Mouse (Mus musculus): ENCODE results near the gene Grhl1.

The Grhl1 gene

GRCm38 (mm10) chr12:24645901-24646300 is 73.8 kb downstream of the Grhl1 start:
- peak; percentile 68 for DNase-seq (ENCODE audit: low spot score)

- no peak for DNase-seq (ENCODE audit: low spot score)
Measured at GRCm38 (mm10) chr12:24648094-24648493, 76.0 kb downstream of the Grhl1 start.

GRCm38 (mm10) chr12:24650415-24651062 is 78.5 kb downstream of the Grhl1 start:
- peak; percentile 51 for DNase-seq (ENCODE audit: low spot score)

- DNase-seq (ENCODE audit: low spot score): peak; percentile 90
Measured at GRCm38 (mm10) chr12:24651063-24651557, 79.0 kb downstream of the Grhl1 start, which contains the start of gene Klf11. Klf11 (plus strand) TSS chr12:24651274.

- DNase-seq (ENCODE audit: low spot score): peak; percentile 98
Measured at GRCm38 (mm10) chr12:24651642-24652342, 79.7 kb downstream of the Grhl1 start.

- DNase-seq (ENCODE audit: low spot score): no peak
Measured at GRCm38 (mm10) chr12:24654065-24654862, 82.2 kb downstream of the Grhl1 start.

DNA sequence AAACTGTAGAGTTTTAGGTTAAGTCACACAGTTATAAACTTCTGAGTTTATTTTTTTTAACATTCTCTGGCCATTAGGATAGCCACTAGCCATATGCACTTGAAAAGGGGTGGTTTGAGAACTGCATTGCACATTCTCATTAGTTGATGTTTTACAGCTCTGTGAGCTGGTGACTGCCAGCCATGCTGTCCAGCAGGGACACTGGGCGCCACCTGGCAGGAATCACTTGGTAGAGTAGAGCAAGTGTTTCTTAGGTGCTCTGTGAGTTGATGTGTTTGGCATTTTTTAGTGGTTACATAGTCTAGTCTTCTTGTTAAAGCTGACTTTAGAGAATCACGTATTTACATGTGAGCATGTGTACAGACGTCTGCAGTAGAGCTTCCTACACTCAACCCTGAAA is 84.4 kb downstream of the Grhl1 start:
- DNase-seq (ENCODE audit: low spot score): no peak

- DNase-seq (ENCODE audit: low spot score): no peak
Measured at GRCm38 (mm10) chr12:24658998-24659397, 86.9 kb downstream of the Grhl1 start.

GRCm38 (mm10) chr12:24659923-24660322 is 87.8 kb downstream of the Grhl1 start:
- no peak for DNase-seq (ENCODE audit: low spot score)

DNA sequence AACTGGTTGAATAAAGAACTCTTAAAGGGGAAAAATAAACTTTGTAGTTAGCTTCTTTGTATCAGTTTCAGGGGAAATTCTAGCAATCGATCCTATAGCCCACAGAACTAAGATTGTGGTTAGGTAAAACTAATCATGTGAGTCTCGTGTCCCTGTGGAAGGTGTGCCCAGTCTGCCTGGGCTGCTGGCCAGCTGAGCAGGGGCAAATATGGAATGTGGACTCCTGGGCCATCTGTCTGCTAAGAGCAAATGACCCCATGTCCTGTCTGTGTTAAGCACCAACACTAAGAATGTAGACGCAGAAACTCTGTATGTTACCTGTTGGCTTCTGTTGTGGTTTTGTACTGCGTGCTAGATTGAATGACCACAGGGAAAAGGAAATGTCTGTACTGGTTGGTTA is 89.0 kb downstream of the Grhl1 start:
- DNase-seq (ENCODE audit: low spot score): no peak

DNA sequence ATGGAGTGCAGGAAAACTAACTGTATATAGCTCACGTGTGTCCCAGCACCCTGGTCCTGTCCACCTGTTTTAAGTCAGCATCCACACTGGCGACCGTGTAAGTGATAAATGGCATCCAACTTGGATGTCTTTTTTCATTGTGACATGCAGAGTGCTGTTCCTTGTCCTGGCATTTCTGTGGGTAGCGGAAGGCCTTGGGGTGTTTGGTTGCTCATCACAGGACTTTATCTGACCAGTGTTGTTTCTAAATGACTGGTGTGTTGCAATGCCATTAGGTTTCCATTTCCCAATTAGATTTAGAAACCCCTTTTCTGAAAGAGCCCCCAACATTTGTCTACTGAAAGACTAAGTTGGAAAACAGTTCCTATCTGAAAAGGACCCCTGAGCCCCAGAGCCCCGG is 90.0 kb downstream of the Grhl1 start:
- DNase-seq (ENCODE audit: low spot score): no peak
